Mouse (Mus musculus) left cerebral cortex, postnatal 36 days (tissue): ENCODE data around the gene Ube2e1. TPM values are rescaled to one million over a fixed set of nuclear protein-coding genes. Genes with fewer than 3 reads are reported as not detected.

Experiments used
- DNase-seq, 2 experiments: peaks; one replicate each; pipeline ENCODE4 v3.0.0; 2021 to 2022; ENCODE audit warnings: low spot score in 2 of 2, mixed read lengths in 1 of 2
- intact Hi-C: fragments of 180-260 bp; cut with DNase I; formaldehyde crosslinking; loops from one replicate; pipeline ENCODE4 v1.15.1; 2025
- total RNA-seq, 2 experiments: library from RNA; stranded (reverse); gene quantifications; 2 replicates each; pipeline ENCODE4 v1.2.3; 2021

The Ube2e1 gene
- 100 to 1,000 TPM; 121 to 122 TPM for total RNA-seq

GRCm38 (mm10) chr14:18331693-18332131 is at the start of gene Ube2e1:
Ube2e1 (minus strand) TSS chr14:18331859.
- peak; percentile 73 to 75 for DNase-seq
- intact Hi-C loops: loop anchor here (5.0 kb wide), 1 partner anchor 59 kb away; the partner anchor contains the start of genes Nkiras1 and Rpl15

GRCm38 (mm10) chr14:18379841-18380240 is 48.2 kb upstream of the Ube2e1 start:
- intact Hi-C loops: loop anchor here (10.0 kb wide), 1 partner anchor 635 kb away; no protein-coding TSS in a partner anchor

GRCm38 (mm10) chr14:18377944-18378575 is 46.4 kb upstream of the Ube2e1 start:
- DNase-seq: peak in 1 of 2 experiments; percentile 18
- intact Hi-C loops: no loop called here

More at GRCm38 (mm10) chr14:18379841-18380240, 48.2 kb upstream of the Ube2e1 start:
- DNase-seq: no peak

- intact Hi-C loops: no loop called here
- no peak for DNase-seq
Measured at GRCm38 (mm10) chr14:18376206-18376605, 44.5 kb upstream of the Ube2e1 start.

- DNase-seq: no peak
- intact Hi-C loops: no loop called here
Measured at GRCm38 (mm10) chr14:18373758-18374405, 42.2 kb upstream of the Ube2e1 start.

GRCm38 (mm10) chr14:18372761-18373610 is 41.3 kb upstream of the Ube2e1 start:
- intact Hi-C loops: no loop called here

GRCm38 (mm10) chr14:18369031-18369430 is 37.4 kb upstream of the Ube2e1 start:
- DNase-seq: no peak
- intact Hi-C loops: no loop called here

More at GRCm38 (mm10) chr14:18372761-18373610, 41.3 kb upstream of the Ube2e1 start:
- peak; percentile 19 to 27 for DNase-seq

- DNase-seq: no peak
- intact Hi-C loops: no loop called here
Measured at GRCm38 (mm10) chr14:18367025-18367424, 35.4 kb upstream of the Ube2e1 start.

GRCm38 (mm10) chr14:18364321-18364720 is 32.7 kb upstream of the Ube2e1 start:
- no peak for DNase-seq
- intact Hi-C loops: no loop called here

GRCm38 (mm10) chr14:18356442-18356841 is 24.8 kb upstream of the Ube2e1 start:
- intact Hi-C loops: no loop called here
- no peak for DNase-seq

GRCm38 (mm10) chr14:18355514-18356190 is 24.0 kb upstream of the Ube2e1 start:
- intact Hi-C loops: no loop called here
- no peak for DNase-seq

GRCm38 (mm10) chr14:18353525-18353924 is 21.9 kb upstream of the Ube2e1 start:
- DNase-seq: no peak
- intact Hi-C loops: no loop called here

GRCm38 (mm10) chr14:18352934-18353333 is 21.3 kb upstream of the Ube2e1 start:
- intact Hi-C loops: no loop called here
- DNase-seq: no peak

- no peak for DNase-seq
- intact Hi-C loops: no loop called here
Measured at GRCm38 (mm10) chr14:18350680-18351079, 19.0 kb upstream of the Ube2e1 start.

- intact Hi-C loops: no loop called here
Measured at GRCm38 (mm10) chr14:18349871-18350270, 18.2 kb upstream of the Ube2e1 start.

GRCm38 (mm10) chr14:18343589-18343988 is 11.9 kb upstream of the Ube2e1 start:
- intact Hi-C loops: no loop called here
- no peak for DNase-seq

More at GRCm38 (mm10) chr14:18349871-18350270, 18.2 kb upstream of the Ube2e1 start:
- DNase-seq: no peak

- DNase-seq: no peak
- intact Hi-C loops: no loop called here
Measured at GRCm38 (mm10) chr14:18342749-18343148, 11.1 kb upstream of the Ube2e1 start.

GRCm38 (mm10) chr14:18341088-18341487 is 9.4 kb upstream of the Ube2e1 start:
- intact Hi-C loops: no loop called here
- no peak for DNase-seq

- no peak for DNase-seq
- intact Hi-C loops: no loop called here
Measured at GRCm38 (mm10) chr14:18336106-18336505, 4.4 kb upstream of the Ube2e1 start.
